Mouse (Mus musculus) stomach, embryonic 16.5 days (tissue): ENCODE results near the gene Aph1a. TPM values are rescaled to one million over a fixed set of nuclear protein-coding genes. Genes with fewer than 3 reads are reported as not detected.
A peak's percentile ranks its signal among the peaks of the same experiment; 100 is the strongest.

ENCODE experiments used
- ATAC-seq: fragments of 200-750 bp; cut with Nextera tagmentation; 2 replicates; pipeline ENCODE4 v1.8.0; 2017; ENCODE audit warnings: moderate number of reproducible peaks, moderate TSS enrichment; ENCODE audit not compliant: insufficient read depth, low FRiP score
- H3K27ac ChIP-seq: fragments of 300-500 bp; sonication (generic); 2 replicates; pipeline ENCODE4 v1.5.1; 2014; ENCODE audit warnings: low read length
- H3K27me3 ChIP-seq: fragments of 300-500 bp; sonication (generic); 2 replicates; pipeline ENCODE4 v1.6.1; 2014; ENCODE audit warnings: low read length, control low read depth, mixed read lengths; ENCODE audit not compliant: control insufficient read depth, insufficient read depth
- H3K36me3 ChIP-seq: fragments of 300-500 bp; sonication (generic); 2 replicates; pipeline ENCODE4 v1.6.1; 2014; ENCODE audit warnings: low read length; ENCODE audit not compliant: control insufficient read depth, insufficient read depth
- H3K4me1 ChIP-seq: fragments of 300-500 bp; sonication (generic); 2 replicates; pipeline ENCODE4 v1.6.1; 2014; ENCODE audit warnings: low read length, control low read depth, mixed read lengths; ENCODE audit not compliant: control insufficient read depth, insufficient read depth
- H3K4me2 ChIP-seq: fragments of 300-500 bp; sonication (generic); 2 replicates; pipeline ENCODE4 v1.6.1; 2014; ENCODE audit warnings: low read depth, low read length, mixed read lengths
- H3K4me3 ChIP-seq: fragments of 300-500 bp; sonication (generic); replicated peaks from 2 replicates; pipeline ENCODE4 v1.5.1; 2014; ENCODE audit warnings: mild to moderate bottlenecking, low read length
- H3K9ac ChIP-seq: fragments of 300-500 bp; sonication (generic); 2 replicates; pipeline ENCODE4 v1.6.1; 2014; ENCODE audit warnings: low read length
- H3K9me3 ChIP-seq: fragments of 300-500 bp; sonication (generic); replicated peaks from 2 replicates; pipeline ENCODE4 v1.6.1; 2016; ENCODE audit warnings: low read length, control low read depth; ENCODE audit not compliant: control insufficient read depth
- WGBS: fragments of 180-500 bp; shearing (Covaris S2); extraction: QIAGEN DNeasy Blood & Tissue Kit; methylation state at CpG from one replicate; pipeline ENCODE4 v1.1.7; 2014; 5-methylcytosine and 5-hydroxymethylcytosine counted together
- polyA plus RNA-seq: library from polyadenylated mRNA; unstranded; fragments of >200 nt; fragmentation: Nextera tagmentation; extraction: Ambion mirVana; gene quantifications from 2 replicates; pipeline ENCODE4 v1.2.1, GENCODE M21; 2015

The Aph1a gene
- polyA plus RNA-seq, 1 experiment from 2014 or later, result 33.9 TPM

DNA sequence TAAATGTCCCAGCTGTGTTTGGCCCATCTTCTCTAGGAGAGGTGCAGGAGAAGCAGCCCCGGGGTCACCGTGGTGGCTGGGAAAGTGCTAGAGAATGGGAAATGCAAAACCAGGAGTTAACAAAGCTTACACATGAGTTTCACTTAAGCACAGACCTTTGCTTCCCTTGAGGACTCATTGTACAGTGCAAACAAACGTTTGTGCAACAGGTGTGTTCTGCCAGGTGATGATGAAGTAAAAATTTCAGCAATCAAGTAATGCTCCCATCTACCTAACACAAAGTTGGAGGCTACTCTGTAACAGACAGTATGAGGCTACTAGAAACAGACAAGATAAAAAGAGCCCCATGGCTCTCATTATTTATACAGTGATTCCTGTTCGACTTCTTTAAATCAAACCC lies 14.7 kb upstream of the Aph1a start:
- Histone ChIP-seq H3K9ac (no peak overlapping the region), H3K27ac (no peak overlapping the region), H3K36me3 (no peaks in the 10 kb centered on the region), H3K4me2 (no peak overlapping the region), H3K4me1 (peaks cover 4% of the 10 kb centered on the region; the same call in 1 of the 2 replicates), H3K27me3 (no peaks in the 10 kb centered on the region), H3K9me3 (no peaks in the 10 kb centered on the region), H3K4me3 (no peak overlapping the region)
- no peak for ATAC-seq
- WGBS, result 90% methylated on average over 4 of the region's 4 CpGs

DNA sequence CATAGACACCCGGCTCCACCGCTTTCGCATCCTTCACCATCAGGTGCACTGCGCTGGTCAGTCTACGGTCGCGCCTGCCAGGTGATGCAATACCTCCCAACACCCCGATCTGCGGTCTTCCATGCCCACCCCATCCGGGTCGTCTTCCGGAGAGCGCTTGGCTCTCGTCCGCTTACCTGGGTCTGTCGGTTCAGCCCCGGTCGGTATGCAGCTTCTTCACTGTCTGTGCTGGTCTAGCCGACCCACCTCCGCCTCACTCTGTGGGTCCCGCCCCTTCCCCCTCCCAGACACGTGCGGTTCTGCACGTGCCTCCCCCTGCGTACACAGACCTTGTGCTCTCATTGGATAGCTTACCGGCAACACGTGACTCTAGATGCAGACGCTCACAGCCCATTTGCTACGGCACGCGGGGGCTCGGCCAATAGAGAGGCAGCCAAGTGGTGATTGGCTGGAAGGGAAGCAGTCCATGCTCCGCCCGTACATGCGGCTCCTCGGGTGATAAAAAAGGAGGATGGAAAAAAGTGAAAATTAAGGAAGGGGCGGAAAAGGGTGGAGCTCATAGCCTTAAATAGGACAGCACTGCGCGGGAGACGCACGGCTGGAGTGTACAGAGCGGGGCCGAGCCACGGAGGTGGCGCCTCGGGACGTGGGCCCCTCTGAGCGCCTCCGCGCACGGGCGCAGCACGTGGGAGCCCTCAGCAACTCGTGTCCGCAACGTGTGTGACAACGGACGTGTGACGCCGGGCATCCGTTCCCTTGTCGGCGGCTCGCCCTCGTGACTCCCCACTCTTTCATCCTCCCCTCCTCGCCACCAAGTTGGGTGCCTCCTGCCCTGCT lies 11.6 kb upstream of the Aph1a start, which contains the start of gene Ciart:
TSS of gene Ciart (minus strand) at position 273 of the 837 bp plus-strand sequence.
- Histone ChIP-seq H3K27me3 (no peaks in the 10 kb centered on the region), H3K4me2 (peak within 1 kb of the TSS; percentile 100), H3K36me3 (no peaks in the 10 kb centered on the region), H3K9me3 (no peaks in the 10 kb centered on the region), H3K4me3 (peak within 1 kb of the TSS; percentile 61), H3K9ac (peak within 1 kb of the TSS; percentile 62), H3K4me1 (peaks cover 4% of the 10 kb centered on the region; the same call in 1 of the 2 replicates), H3K27ac (peak within 1 kb of the TSS; percentile 3; the same call in 1 of the 2 replicates)
- peak; percentile 99 for ATAC-seq
- WGBS, result under 1% methylated on average over 64 of the region's 66 CpGs

DNA sequence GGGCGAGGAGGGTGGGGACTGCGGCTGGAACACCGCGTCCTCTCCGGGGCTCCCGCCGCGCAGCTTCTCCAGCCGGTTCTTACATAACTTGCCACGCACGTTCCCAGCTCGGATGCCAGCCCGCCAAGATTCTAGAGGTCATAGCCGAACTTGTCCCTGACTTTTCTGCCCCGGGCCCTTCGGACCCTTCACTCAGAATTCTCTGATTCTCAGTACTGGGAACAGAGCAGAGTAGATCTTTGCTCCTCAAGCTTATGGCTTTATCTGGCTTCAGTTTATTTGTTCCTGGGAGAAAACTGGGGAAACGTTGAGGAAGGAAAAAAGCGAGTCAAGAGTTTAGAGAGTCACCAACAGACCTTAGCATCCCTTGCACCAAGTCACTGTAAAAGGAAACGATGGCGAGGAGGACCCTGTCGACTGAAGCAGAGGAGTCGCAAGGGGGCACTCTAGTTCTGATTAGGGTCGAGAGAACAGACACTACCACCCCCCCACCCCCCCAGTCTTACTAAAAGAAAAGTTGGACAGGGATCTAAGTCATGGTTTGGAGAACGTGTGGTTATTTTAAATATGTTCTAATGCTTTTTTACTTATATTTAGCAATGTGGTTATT lies 10.8 kb upstream of the Aph1a start:
- WGBS, result 3% methylated on average over 24 of the region's 24 CpGs

DNA sequence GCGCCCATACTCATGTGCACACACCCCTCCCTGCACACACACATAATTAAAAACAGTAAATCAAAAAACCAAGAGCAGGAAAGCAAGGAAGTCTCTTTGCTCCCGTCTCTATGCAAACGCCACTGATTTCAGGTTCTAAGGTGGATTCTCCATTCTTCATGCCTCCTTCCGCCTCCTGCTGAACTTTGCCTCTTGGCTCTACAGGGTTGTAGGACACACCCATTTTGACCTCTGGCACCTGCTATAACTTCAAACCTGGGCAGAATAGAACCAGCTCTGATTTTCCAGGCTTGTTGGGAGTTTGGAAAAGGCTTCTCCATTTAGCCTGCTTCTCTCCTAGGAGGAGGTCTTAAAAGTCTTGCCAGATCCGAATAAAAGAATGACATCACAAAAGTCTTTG lies 9.4 kb upstream of the Aph1a start:
- Histone ChIP-seq H3K4me3 (no peak overlapping the region), H3K4me2 (no peak overlapping the region), H3K4me1 (peaks cover 4% of the 10 kb centered on the region; the same call in 1 of the 2 replicates), H3K9me3 (no peaks in the 10 kb centered on the region), H3K27ac (no peak overlapping the region), H3K9ac (no peak overlapping the region), H3K27me3 (no peaks in the 10 kb centered on the region), H3K36me3 (no peaks in the 10 kb centered on the region)
- WGBS, result 77% methylated on average over 5 of the region's 5 CpGs
- no peak for ATAC-seq

More for the DNA sequence above, 10.8 kb upstream of the Aph1a start:
- H3K27me3 ChIP-seq, result no peaks in the 10 kb centered on the region
- H3K4me3 ChIP-seq, result peak overlapping the region; percentile 61
- peak overlapping the region; percentile 62 for H3K9ac ChIP-seq
- H3K9me3 ChIP-seq, result no peaks in the 10 kb centered on the region
- no peaks in the 10 kb centered on the region for H3K36me3 ChIP-seq
- H3K4me1 ChIP-seq, result peaks cover 4% of the 10 kb centered on the region; the same call in 1 of the 2 replicates
- peak overlapping the region; percentile 3; the same call in 1 of the 2 replicates for H3K27ac ChIP-seq
- no peak for ATAC-seq
- H3K4me2 ChIP-seq, result peak overlapping the region; percentile 100

DNA sequence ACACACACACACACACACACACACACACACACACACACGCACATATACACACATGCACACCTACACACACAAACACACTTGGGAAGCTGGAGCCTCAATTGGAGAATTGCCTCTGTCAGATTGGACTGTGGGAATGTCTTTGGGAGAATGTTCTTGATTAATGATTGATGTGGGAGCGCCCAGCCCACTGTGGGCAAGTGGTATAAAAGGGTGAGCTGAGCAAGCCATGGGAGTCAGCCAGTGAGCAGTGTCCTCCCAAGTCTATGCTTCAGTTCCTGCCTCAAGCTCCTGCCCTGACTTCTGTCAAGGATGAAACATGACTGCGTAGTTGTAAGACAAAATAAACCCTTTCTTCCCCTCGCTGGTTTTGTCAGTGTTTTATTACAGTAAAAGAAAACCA lies 6.2 kb upstream of the Aph1a start:
- Histone ChIP-seq H3K27ac (no peak overlapping the region), H3K27me3 (no peaks in the 10 kb centered on the region), H3K4me2 (no peak overlapping the region), H3K36me3 (no peaks in the 10 kb centered on the region), H3K4me3 (no peak overlapping the region), H3K4me1 (peaks cover 12% of the 10 kb centered on the region), H3K9ac (no peak overlapping the region), H3K9me3 (no peaks in the 10 kb centered on the region)
- WGBS, result 72% methylated on average over 4 of the region's 4 CpGs
- ATAC-seq, result no peak

DNA sequence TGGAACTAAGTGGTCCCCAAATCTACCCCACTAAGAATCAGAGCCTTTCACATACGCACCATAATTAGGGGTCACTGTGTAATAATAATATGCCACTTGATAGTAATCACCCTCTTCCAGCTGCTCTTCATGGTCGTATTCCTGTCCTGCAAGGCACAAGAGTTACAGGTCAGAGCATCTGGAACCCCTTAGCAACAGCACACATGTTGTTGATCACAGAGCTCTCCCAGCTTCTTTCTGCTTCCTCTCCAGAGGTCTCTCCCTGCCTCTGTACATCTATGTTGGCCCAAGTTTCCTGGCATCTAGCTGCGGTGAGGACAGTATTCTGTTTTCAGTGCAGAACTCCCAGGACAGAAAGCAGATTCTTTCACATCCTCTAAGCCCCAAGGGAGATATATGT lies 4.1 kb upstream of the Aph1a start:
- no peak overlapping the region for H3K4me3 ChIP-seq
- no peak overlapping the region for H3K4me2 ChIP-seq
- no peaks in the 10 kb centered on the region for H3K36me3 ChIP-seq
- H3K9me3 ChIP-seq, result no peaks in the 10 kb centered on the region
- no peak overlapping the region for H3K27ac ChIP-seq
- no peak for ATAC-seq
- 73% methylated on average over 3 of the region's 3 CpGs for WGBS
- H3K27me3 ChIP-seq, result no peaks in the 10 kb centered on the region
- peaks cover 9% of the 10 kb centered on the region for H3K4me1 ChIP-seq
- no peak overlapping the region for H3K9ac ChIP-seq

DNA sequence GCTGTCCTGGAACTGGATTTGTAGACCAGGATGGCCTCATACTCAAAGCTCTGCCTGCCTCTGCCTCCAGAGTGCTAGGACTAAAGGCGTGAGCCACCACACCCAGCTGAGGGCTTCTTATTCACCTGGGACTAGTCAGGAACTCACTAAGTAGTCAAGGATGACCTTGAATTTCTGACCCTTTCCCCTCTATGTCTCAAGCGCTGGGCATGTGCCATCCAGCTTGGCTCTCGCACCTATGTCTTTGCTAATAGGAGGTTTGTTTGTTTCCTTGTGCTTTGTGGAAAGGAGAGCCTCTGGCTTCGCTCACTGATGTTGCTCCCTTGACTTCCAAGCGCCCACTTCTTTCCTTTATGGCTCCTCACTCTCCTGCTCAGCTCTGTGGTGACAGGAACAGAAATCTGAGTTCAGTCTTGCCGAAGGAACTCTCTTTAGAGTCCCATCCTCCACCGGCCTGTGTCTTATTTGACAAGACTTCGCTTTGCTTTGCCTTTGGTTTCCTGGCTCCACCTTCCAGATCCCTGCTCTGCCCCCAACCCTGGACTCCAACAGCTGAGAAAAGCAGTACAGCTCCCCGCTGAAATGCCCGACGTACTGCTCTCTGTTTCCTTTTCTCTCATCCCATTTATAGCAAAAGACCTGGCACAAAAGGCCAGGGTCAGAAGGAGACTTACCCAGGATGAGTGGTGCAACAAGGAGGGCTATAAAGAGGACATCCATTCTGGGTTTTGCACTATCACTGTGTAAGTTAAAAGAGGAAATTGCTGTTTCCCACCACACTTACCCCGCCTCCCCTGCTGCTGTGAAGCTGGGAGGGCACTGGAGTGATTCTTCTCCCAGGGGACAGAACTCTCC lies 2.3 kb upstream of the Aph1a start, which contains the start of gene BC028528:
TSS of gene BC028528 (minus strand) at position 795 of the 855 bp plus-strand sequence.
- peak within 1 kb of the TSS; percentile 63 for H3K9ac ChIP-seq
- WGBS, result 18% methylated on average over 12 of the region's 12 CpGs
- no peaks in the 10 kb centered on the region for H3K27me3 ChIP-seq
- peaks cover 12% of the 10 kb centered on the region for H3K4me1 ChIP-seq
- peak within 1 kb of the TSS; percentile 94 for H3K27ac ChIP-seq
- H3K9me3 ChIP-seq, result no peaks in the 10 kb centered on the region
- peak; percentile 23; the same call in 1 of the 2 replicates for ATAC-seq
- H3K4me2 ChIP-seq, result peak within 1 kb of the TSS; percentile 49
- H3K4me3 ChIP-seq, result peak within 1 kb of the TSS; percentile 43
- no peaks in the 10 kb centered on the region for H3K36me3 ChIP-seq

DNA sequence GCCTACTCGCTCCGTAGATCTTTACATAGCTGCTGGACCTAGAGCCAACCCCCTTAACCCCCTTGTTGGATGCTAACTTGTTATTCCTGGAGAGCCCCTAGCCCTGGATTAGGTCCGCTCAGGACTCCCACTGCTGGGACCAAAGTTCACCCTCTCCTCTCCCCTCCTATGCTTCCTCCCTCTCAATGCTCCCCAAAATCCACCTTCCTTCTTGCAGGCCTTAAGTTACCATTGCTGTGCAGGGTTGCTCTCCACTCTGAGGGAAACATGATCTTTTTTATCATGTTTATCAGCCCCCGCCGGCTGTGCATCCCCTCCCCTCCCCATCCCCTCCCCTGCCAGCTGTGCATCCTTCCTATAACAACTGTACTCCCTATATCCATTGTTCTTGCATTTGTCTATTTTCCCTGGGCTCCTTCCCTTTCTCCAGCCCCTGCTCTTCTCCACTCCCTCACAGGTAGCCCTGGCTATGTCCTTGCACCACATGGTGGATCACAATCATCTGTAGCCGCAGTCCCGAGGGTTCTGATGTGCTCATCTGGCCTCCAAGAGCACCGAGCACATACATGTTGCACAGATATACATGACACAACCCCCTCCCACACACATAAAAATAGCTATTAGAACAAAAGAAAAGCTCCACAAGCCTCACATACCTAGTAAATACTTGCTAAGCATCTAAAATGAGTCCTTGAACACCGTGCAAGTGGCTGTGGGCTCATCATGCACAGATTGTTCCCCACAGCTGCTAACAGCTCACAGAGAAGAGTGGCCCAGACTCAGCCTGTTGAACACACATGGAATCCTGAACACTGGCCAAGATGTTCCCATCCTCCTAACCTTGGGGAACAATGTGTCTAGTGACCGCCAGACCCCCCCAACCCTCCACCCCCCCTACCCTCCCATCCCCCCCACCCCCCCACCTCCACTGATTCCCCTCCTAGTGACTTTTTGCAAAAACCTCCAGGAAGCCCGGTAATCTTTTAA lies 1.4 kb upstream of the Aph1a start:
- ATAC-seq, result no peak
- peak overlapping the region; percentile 63 for H3K9ac ChIP-seq
- peaks cover 12% of the 10 kb centered on the region for H3K4me1 ChIP-seq
- peak overlapping the region; percentile 43 for H3K4me3 ChIP-seq
- peak overlapping the region; percentile 94 for H3K27ac ChIP-seq
- H3K9me3 ChIP-seq, result no peaks in the 10 kb centered on the region
- no peaks in the 10 kb centered on the region for H3K27me3 ChIP-seq
- no peaks in the 10 kb centered on the region for H3K36me3 ChIP-seq
- 31% methylated on average over 11 of the region's 11 CpGs for WGBS
- peak overlapping the region; percentile 55 for H3K4me2 ChIP-seq
